Mouse (Mus musculus): Measurements from ENCODE around the gene Atg16l1.
A peak's percentile ranks its signal among the peaks of the same experiment; 100 is the strongest.

The Atg16l1 gene

GRCm38 (mm10) chr1:87755641-87756470 lies at the start of gene Atg16l1:
Gene Atg16l1 (plus strand): TSS chr1:87755870.
- DNase-seq (ENCODE audit: low read depth), result peak; percentile 96

- DNase-seq (ENCODE audit: low read depth), result no peak
These were observed 49.3 kb upstream of the Atg16l1 start for GRCm38 (mm10) chr1:87706361-87706760.

GRCm38 (mm10) chr1:87709020-87709419 lies 46.6 kb upstream of the Atg16l1 start:
- DNase-seq (ENCODE audit: low read depth), result no peak

- DNase-seq (ENCODE audit: low read depth), result no peak
These were observed 45.9 kb upstream of the Atg16l1 start for GRCm38 (mm10) chr1:87709661-87710270.

GRCm38 (mm10) chr1:87711938-87712613 lies 43.6 kb upstream of the Atg16l1 start:
- no peak for DNase-seq (ENCODE audit: low read depth)

- DNase-seq (ENCODE audit: low read depth), result no peak
These were observed 43.1 kb upstream of the Atg16l1 start for GRCm38 (mm10) chr1:87712614-87712971.

GRCm38 (mm10) chr1:87721382-87721781 lies 34.3 kb upstream of the Atg16l1 start:
- no peak for DNase-seq (ENCODE audit: low read depth)

- DNase-seq (ENCODE audit: low read depth), result no peak
These were observed 33.6 kb upstream of the Atg16l1 start for GRCm38 (mm10) chr1:87722081-87722480.

GRCm38 (mm10) chr1:87723351-87723750 lies 32.3 kb upstream of the Atg16l1 start:
- DNase-seq (ENCODE audit: low read depth), result no peak

GRCm38 (mm10) chr1:87729070-87729469 lies 26.6 kb upstream of the Atg16l1 start:
- no peak for DNase-seq (ENCODE audit: low read depth)

- no peak for DNase-seq (ENCODE audit: low read depth)
These were observed 25.8 kb upstream of the Atg16l1 start for GRCm38 (mm10) chr1:87729850-87730249.

GRCm38 (mm10) chr1:87730271-87730670 lies 25.4 kb upstream of the Atg16l1 start:
- no peak for DNase-seq (ENCODE audit: low read depth)

- DNase-seq (ENCODE audit: low read depth), result no peak
These were observed 22.5 kb upstream of the Atg16l1 start for GRCm38 (mm10) chr1:87733212-87733611.

GRCm38 (mm10) chr1:87734153-87734552 lies 21.5 kb upstream of the Atg16l1 start:
- no peak for DNase-seq (ENCODE audit: low read depth)

- no peak for DNase-seq (ENCODE audit: low read depth)
These were observed 14.9 kb upstream of the Atg16l1 start for GRCm38 (mm10) chr1:87740584-87741290.

- DNase-seq (ENCODE audit: low read depth), result no peak
These were observed 6.2 kb upstream of the Atg16l1 start for GRCm38 (mm10) chr1:87749360-87749973.

- DNase-seq (ENCODE audit: low read depth), result no peak
These were observed 8.2 kb downstream of the Atg16l1 start for GRCm38 (mm10) chr1:87763821-87764220.

- no peak for DNase-seq (ENCODE audit: low read depth)
These were observed 10.1 kb downstream of the Atg16l1 start for GRCm38 (mm10) chr1:87765741-87766140.

- peak; percentile 74 for DNase-seq (ENCODE audit: low read depth)
These were observed 10.6 kb downstream of the Atg16l1 start for GRCm38 (mm10) chr1:87766233-87766632.

GRCm38 (mm10) chr1:87769263-87769662 lies 13.6 kb downstream of the Atg16l1 start:
- DNase-seq (ENCODE audit: low read depth), result no peak

GRCm38 (mm10) chr1:87770486-87770885 lies 14.8 kb downstream of the Atg16l1 start:
- no peak for DNase-seq (ENCODE audit: low read depth)

GRCm38 (mm10) chr1:87771724-87772123 lies 16.1 kb downstream of the Atg16l1 start:
- no peak for DNase-seq (ENCODE audit: low read depth)
